Mouse (Mus musculus): Measurements from ENCODE around the gene Aig1. TPM values are rescaled to one million over a fixed set of nuclear protein-coding genes. Genes with fewer than 3 reads are reported as not detected.

Gene Aig1
- polyA plus RNA-seq, 1 experiment from 2014 or later: 97.1 TPM

GRCm38 (mm10) chr10:13653739-13654462, 214.9 kb downstream of the Aig1 start:
- Histone ChIP-seq H3K27me3 (replicated peaks; ENCODE audit: control insufficient read depth, insufficient read depth, low read length) (no peaks in the 10 kb centered on the region), H3K9me3 (ENCODE audit: control insufficient read depth, low read length) (no peaks in the 10 kb centered on the region), H3K9ac (ENCODE audit: low read depth, low read length) (no peak overlapping the region), H3K36me3 (ENCODE audit: control insufficient read depth, insufficient read depth, low read length) (no peaks in the 10 kb centered on the region), H3K4me2 (ENCODE audit: low read depth, low read length) (no peak overlapping the region), H3K27ac (ENCODE audit: low read length) (no peak overlapping the region), H3K4me3 (ENCODE audit: low read length) (no peak overlapping the region), H3K4me1 (ENCODE audit: control insufficient read depth, insufficient read depth, low read length) (no peaks in the 10 kb centered on the region)
- 85% methylated on average over 10 of the region's 10 CpGs for WGBS
- no peak for ATAC-seq

- no peak overlapping the region for H3K27ac ChIP-seq (ENCODE audit: low read length)
- 83% methylated on average over 7 of the region's 7 CpGs for WGBS
- H3K9ac ChIP-seq (ENCODE audit: low read depth, low read length): no peak overlapping the region
- H3K4me3 ChIP-seq (ENCODE audit: low read length): no peak overlapping the region
- no peak overlapping the region for H3K4me2 ChIP-seq (ENCODE audit: low read depth, low read length)
- no peaks in the 10 kb centered on the region for H3K36me3 ChIP-seq (ENCODE audit: control insufficient read depth, insufficient read depth, low read length)
- no peaks in the 10 kb centered on the region for H3K27me3 ChIP-seq (replicated peaks; ENCODE audit: control insufficient read depth, insufficient read depth, low read length)
- no peaks in the 10 kb centered on the region for H3K4me1 ChIP-seq (ENCODE audit: control insufficient read depth, insufficient read depth, low read length)
- ATAC-seq: no peak
- H3K9me3 ChIP-seq (ENCODE audit: control insufficient read depth, low read length): no peaks in the 10 kb centered on the region
Measured at GRCm38 (mm10) chr10:13653326-13653725, 215.5 kb downstream of the Aig1 start.

DNA sequence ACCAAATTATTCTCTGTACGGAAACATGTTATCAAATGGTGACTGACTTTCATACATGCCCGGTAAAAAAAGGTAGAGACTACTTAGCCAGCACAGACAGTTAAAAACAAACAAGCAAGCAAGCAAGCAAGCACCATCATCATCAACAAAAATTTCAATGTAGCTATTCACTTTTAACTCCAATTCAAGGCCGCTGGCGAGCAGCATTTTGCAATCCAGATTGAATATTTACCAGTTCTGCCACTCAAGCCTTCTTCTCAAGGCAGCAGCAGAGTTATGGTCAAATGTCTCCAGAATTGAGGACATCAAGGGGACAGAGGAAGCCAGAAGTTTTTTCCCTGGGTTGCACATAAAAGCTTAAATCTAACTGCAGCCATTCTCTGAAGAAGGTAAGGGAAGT, 216.7 kb downstream of the Aig1 start:
- Histone ChIP-seq H3K4me1 (ENCODE audit: control insufficient read depth, insufficient read depth, low read length) (no peaks in the 10 kb centered on the region), H3K36me3 (ENCODE audit: control insufficient read depth, insufficient read depth, low read length) (no peaks in the 10 kb centered on the region), H3K27ac (ENCODE audit: low read length) (no peak overlapping the region), H3K9me3 (ENCODE audit: control insufficient read depth, low read length) (no peaks in the 10 kb centered on the region), H3K4me3 (ENCODE audit: low read length) (no peak overlapping the region), H3K9ac (ENCODE audit: low read depth, low read length) (no peak overlapping the region), H3K27me3 (replicated peaks; ENCODE audit: control insufficient read depth, insufficient read depth, low read length) (no peaks in the 10 kb centered on the region), H3K4me2 (ENCODE audit: low read depth, low read length) (no peak overlapping the region)
- ATAC-seq: no peak
- 88% methylated on average over 4 of the region's 4 CpGs for whole genome bisulfite sequencing

DNA sequence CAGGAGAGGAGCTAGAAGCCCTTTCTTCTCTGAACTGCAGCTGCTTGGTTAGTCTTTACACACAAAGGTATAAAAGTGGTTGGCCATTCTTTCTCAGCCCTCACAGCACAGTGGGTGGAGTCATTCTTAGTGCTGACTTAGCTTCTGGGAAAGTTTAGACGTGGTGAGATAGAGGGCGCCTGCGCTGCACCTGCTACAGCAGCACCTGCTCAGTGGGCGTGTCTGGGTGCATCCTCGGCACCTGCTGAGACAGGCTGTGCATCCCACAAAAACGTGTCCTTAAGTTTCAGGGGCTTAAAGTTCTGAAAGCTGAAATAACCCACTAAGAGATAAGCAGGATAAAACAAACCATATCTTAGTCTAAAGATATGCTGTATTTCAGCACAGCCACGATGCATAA, 227.0 kb downstream of the Aig1 start:
- 0 out of 2 replicates have a peak, but pooled peaks have one; percentile 33 for ATAC-seq
- no peak overlapping the region for H3K9ac ChIP-seq (ENCODE audit: low read depth, low read length)
- no peaks in the 10 kb centered on the region for H3K4me1 ChIP-seq (ENCODE audit: control insufficient read depth, insufficient read depth, low read length)
- H3K36me3 ChIP-seq (ENCODE audit: control insufficient read depth, insufficient read depth, low read length): no peaks in the 10 kb centered on the region
- no peaks in the 10 kb centered on the region for H3K27me3 ChIP-seq (replicated peaks; ENCODE audit: control insufficient read depth, insufficient read depth, low read length)
- H3K4me2 ChIP-seq (ENCODE audit: low read depth, low read length): no peak overlapping the region
- no peak overlapping the region for H3K27ac ChIP-seq (ENCODE audit: low read length)
- 17% methylated on average over 7 of the region's 7 CpGs for WGBS
- no peak overlapping the region for H3K4me3 ChIP-seq (ENCODE audit: low read length)
- H3K9me3 ChIP-seq (ENCODE audit: control insufficient read depth, low read length): no peaks in the 10 kb centered on the region

- Histone ChIP-seq H3K9ac (ENCODE audit: low read depth, low read length) (no peak overlapping the region), H3K4me2 (ENCODE audit: low read depth, low read length) (no peak overlapping the region), H3K27me3 (replicated peaks; ENCODE audit: control insufficient read depth, insufficient read depth, low read length) (no peaks in the 10 kb centered on the region), H3K36me3 (ENCODE audit: control insufficient read depth, insufficient read depth, low read length) (no peaks in the 10 kb centered on the region), H3K9me3 (ENCODE audit: control insufficient read depth, low read length) (no peaks in the 10 kb centered on the region), H3K4me3 (ENCODE audit: low read length) (no peak overlapping the region), H3K27ac (ENCODE audit: low read length) (no peak overlapping the region), H3K4me1 (ENCODE audit: control insufficient read depth, insufficient read depth, low read length) (no peaks in the 10 kb centered on the region)
- WGBS: 68% methylated on average over 3 of the region's 3 CpGs
- no peak for ATAC-seq
Measured at GRCm38 (mm10) chr10:13631796-13632195, 237.0 kb downstream of the Aig1 start.

DNA sequence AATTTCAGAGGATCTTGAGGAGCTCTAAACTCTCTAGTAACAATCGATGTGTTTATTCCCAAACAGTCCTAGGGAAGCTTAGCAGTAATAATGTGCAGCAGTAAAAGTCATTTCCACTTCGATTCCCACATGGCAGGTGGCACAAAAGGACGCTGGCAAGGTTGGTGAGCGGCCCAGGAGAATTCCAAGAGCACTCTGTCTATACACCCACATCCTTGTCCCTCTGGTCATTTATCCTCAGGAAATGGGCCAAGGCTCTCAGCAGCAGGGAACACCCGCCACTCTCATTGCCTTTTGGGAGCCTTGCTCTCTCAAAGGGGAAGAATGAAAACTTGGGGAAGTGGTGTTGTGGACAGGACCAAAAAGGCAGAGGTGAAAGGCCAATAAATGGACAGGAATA, 245.0 kb downstream of the Aig1 start:
- Histone ChIP-seq H3K9ac (ENCODE audit: low read depth, low read length) (no peak overlapping the region), H3K27me3 (replicated peaks; ENCODE audit: control insufficient read depth, insufficient read depth, low read length) (no peaks in the 10 kb centered on the region), H3K36me3 (ENCODE audit: control insufficient read depth, insufficient read depth, low read length) (no peaks in the 10 kb centered on the region), H3K9me3 (ENCODE audit: control insufficient read depth, low read length) (no peaks in the 10 kb centered on the region), H3K4me3 (ENCODE audit: low read length) (no peak overlapping the region), H3K27ac (ENCODE audit: low read length) (no peak overlapping the region), H3K4me2 (ENCODE audit: low read depth, low read length) (no peak overlapping the region), H3K4me1 (ENCODE audit: control insufficient read depth, insufficient read depth, low read length) (no peaks in the 10 kb centered on the region)
- no peak for ATAC-seq
- 82% methylated on average over 5 of the region's 5 CpGs for WGBS

- H3K9ac ChIP-seq (ENCODE audit: low read depth, low read length): no peak overlapping the region
- no peak for ATAC-seq
Measured at GRCm38 (mm10) chr10:13600926-13601325, 267.9 kb downstream of the Aig1 start.

DNA sequence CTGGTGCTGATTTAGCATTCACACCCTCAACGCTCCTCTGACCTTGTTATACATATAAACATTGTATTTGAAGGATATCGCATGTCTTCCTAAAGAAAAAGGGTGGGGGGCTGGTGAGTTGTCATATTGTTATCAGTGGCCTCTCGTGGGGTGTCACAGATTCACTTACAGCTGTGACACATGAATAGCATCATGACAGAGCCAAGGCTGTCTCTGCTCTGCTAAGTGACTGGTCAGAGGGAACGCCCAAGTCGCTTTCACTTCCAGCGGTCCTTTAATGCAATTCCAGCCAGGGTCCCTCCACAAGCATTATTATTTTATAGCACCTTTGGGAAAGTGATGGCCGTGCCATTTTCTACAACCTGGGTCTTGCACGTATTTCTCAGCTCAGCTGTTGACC, 271.3 kb downstream of the Aig1 start:
- no peaks in the 10 kb centered on the region for H3K27me3 ChIP-seq (replicated peaks; ENCODE audit: control insufficient read depth, insufficient read depth, low read length)
- WGBS: 69% methylated on average over 8 of the region's 8 CpGs
- ATAC-seq: no peak
- H3K9me3 ChIP-seq (ENCODE audit: control insufficient read depth, low read length): 0 out of 2 replicates have a peak, but pooled peaks cover 3% of the 10 kb centered on the region
- no peaks in the 10 kb centered on the region for H3K4me1 ChIP-seq (ENCODE audit: control insufficient read depth, insufficient read depth, low read length)
- no peak overlapping the region for H3K4me3 ChIP-seq (ENCODE audit: low read length)
- H3K27ac ChIP-seq (ENCODE audit: low read length): no peak overlapping the region
- H3K4me2 ChIP-seq (ENCODE audit: low read depth, low read length): no peak overlapping the region
- no peak overlapping the region for H3K9ac ChIP-seq (ENCODE audit: low read depth, low read length)
- H3K36me3 ChIP-seq (ENCODE audit: control insufficient read depth, insufficient read depth, low read length): no peaks in the 10 kb centered on the region

More at GRCm38 (mm10) chr10:13600926-13601325, 267.9 kb downstream of the Aig1 start:
- WGBS: 66% methylated on average over 2 of the region's 2 CpGs
- no peaks in the 10 kb centered on the region for H3K36me3 ChIP-seq (ENCODE audit: control insufficient read depth, insufficient read depth, low read length)
- 0 out of 2 replicates have a peak, but pooled peaks cover 3% of the 10 kb centered on the region for H3K9me3 ChIP-seq (ENCODE audit: control insufficient read depth, low read length)
- H3K4me1 ChIP-seq (ENCODE audit: control insufficient read depth, insufficient read depth, low read length): no peaks in the 10 kb centered on the region
- no peaks in the 10 kb centered on the region for H3K27me3 ChIP-seq (replicated peaks; ENCODE audit: control insufficient read depth, insufficient read depth, low read length)
- no peak overlapping the region for H3K27ac ChIP-seq (ENCODE audit: low read length)
- H3K4me2 ChIP-seq (ENCODE audit: low read depth, low read length): no peak overlapping the region
- no peak overlapping the region for H3K4me3 ChIP-seq (ENCODE audit: low read length)

Measured in intestine, embryonic 16.5 days (tissue).